ENCODE assay signal across 17 mouse cellular contexts in the genomic region with DNA sequence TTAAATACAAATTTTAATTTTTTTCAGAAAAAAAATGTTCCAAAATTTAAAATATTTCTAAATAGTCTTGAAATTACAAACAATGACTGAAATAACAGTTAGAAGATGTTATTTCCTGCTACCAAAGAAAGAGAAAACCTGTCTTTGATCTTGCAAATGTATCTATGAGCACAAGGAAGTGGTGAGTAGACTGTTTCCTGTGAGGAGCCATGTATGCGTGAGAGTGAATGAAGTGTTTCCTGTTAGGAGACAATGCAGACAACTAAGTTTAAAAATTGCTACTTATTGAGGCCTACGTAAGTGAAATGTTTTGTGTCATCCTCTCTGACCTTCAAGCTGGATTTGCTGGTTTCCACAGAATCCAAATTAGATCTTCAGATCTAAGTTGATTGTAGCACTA.
"Had no signal": no experiment of that assay in that cellular context is flagged by ENCODE, and none has a peak within 500 bp of the region (broad histone marks: within the 10 kb centered on the region; RNA-seq: fewer than 3 reads in every experiment).

No protein-coding gene starts in this region.

- H3K4me3 ChIP-seq: layer of hippocampus, adult 2 months; limb, embryonic 10.5 days; limb, embryonic 13.5 days; liver, embryonic 13.5 days had no signal

- DNase-seq: kidney, adult 18-20 months; kidney, adult 9 months; kidney, postnatal 14 days; kidney, postnatal 4 days; layer of hippocampus, adult 9-11 months; liver; liver, embryonic 13.5 days; lung, embryonic 14.5 days; midbrain, embryonic 14.5 days; thymus, adult 2 months; thymus, postnatal 25 days had no signal

- H3K9me3 ChIP-seq: limb, embryonic 10.5 days; limb, embryonic 13.5 days; liver, embryonic 13.5 days had no signal

- H3K4me1 ChIP-seq: limb, embryonic 10.5 days; limb, embryonic 13.5 days; liver, embryonic 13.5 days had no signal

- H3K9ac ChIP-seq: limb, embryonic 13.5 days; liver, embryonic 13.5 days; lung, embryonic 14.5 days had no signal

- H3K36me3 ChIP-seq: limb, embryonic 10.5 days; limb, embryonic 13.5 days; liver, embryonic 13.5 days had no signal

- H3K27ac ChIP-seq: layer of hippocampus, adult 2 months; limb, embryonic 10.5 days; limb, embryonic 13.5 days; liver, embryonic 13.5 days; macrophage had no signal

- H3K4me2 ChIP-seq: limb, embryonic 13.5 days; liver, embryonic 13.5 days; lung, embryonic 14.5 days; midbrain, embryonic 11.5 days had no signal

- H3K27me3 ChIP-seq: limb, embryonic 13.5 days; liver, embryonic 13.5 days had no signal

- ATAC-seq: lung, postnatal 0 days had no signal
